Mouse (Mus musculus) small intestine, adult 2 months (tissue): ENCODE measurements at regions not wholly inside any gene's neighbourhood (a gene's known extent, or its start where the extent isn't known, plus 50 kb on each side); places are given as distances from the start of the nearest gene placed in this dataset.

Experiments
- H3K27ac ChIP-seq: fragments of 200-500 bp; 2 replicates; pipeline ENCODE4 v1.5.1; 2012; ENCODE audit warnings: low read depth, low read length, control low read depth, inconsistent platforms; ENCODE audit not compliant: insufficient read depth
- H3K27me3 ChIP-seq: fragments of 200-500 bp; 2 replicates; pipeline ENCODE4 v1.6.1; 2012; ENCODE audit warnings: mild to moderate bottlenecking, moderate library complexity, low read length, inconsistent platforms; ENCODE audit not compliant: control insufficient read depth, insufficient read depth
- H3K36me3 ChIP-seq: fragments of 200-500 bp; 2 replicates; pipeline ENCODE4 v1.6.1; 2012; ENCODE audit warnings: mild to moderate bottlenecking, low read length, control low read depth, inconsistent platforms; ENCODE audit not compliant: control insufficient read depth, insufficient read depth
- H3K4me1 ChIP-seq: fragments of 200-500 bp; 2 replicates; pipeline ENCODE4 v1.6.1; 2012; ENCODE audit warnings: low read length, inconsistent platforms, mixed read lengths; ENCODE audit not compliant: control insufficient read depth, insufficient read depth, insufficient read length
- H3K4me3 ChIP-seq: fragments of 200-500 bp; 2 replicates; pipeline ENCODE4 v1.5.1; 2012; ENCODE audit warnings: low read depth, mild to moderate bottlenecking, control low read depth, inconsistent platforms, low read length, moderate library complexity
- CTCF ChIP-seq: fragments of 200-500 bp; IDR thresholded peaks from 2 replicates; pipeline ENCODE4 v1.5.1; 2012; ENCODE audit warnings: low read depth, mild to moderate bottlenecking, control low read depth, inconsistent platforms, low read length, moderate library complexity, mixed read lengths; ENCODE audit not compliant: insufficient replicate concordance, insufficient read length; ENCODE audit errors: extremely low read depth
- POLR2A ChIP-seq: fragments of 200-500 bp; IDR thresholded peaks from 2 replicates; pipeline ENCODE4 v1.6.1; 2012; ENCODE audit warnings: low read depth, mild to moderate bottlenecking, control low read depth, inconsistent platforms, low read length, moderate library complexity
- WGBS: fragments of 180-500 bp; shearing (Covaris S2); methylation state at CpG from one replicate; pipeline ENCODE4 v1.1.7; 2018; 5-methylcytosine and 5-hydroxymethylcytosine counted together

- 75% methylated on average over 9 of the region's 9 CpGs for WGBS
- Histone ChIP-seq H3K4me1 (no peaks in the 10 kb centered on the region), H3K36me3 (no peaks in the 10 kb centered on the region), H3K27ac (no peak overlapping the region), H3K27me3 (no peaks in the 10 kb centered on the region), H3K4me3 (no peak overlapping the region)
- TF ChIP-seq POLR2A (no peak), CTCF (no peak)
These were observed 62.8 kb upstream of the Rbms3 start for GRCm38 (mm10) chr9:117692486-117692885.

- WGBS, result 47% methylated on average over 4 of the region's 4 CpGs
- no peak overlapping the region for H3K27ac ChIP-seq
- H3K4me3 ChIP-seq, result no peak overlapping the region
- TF ChIP-seq POLR2A (no peak), CTCF (no peak)
- H3K4me1 ChIP-seq, result no peaks in the 10 kb centered on the region
- H3K27me3 ChIP-seq, result no peaks in the 10 kb centered on the region
- no peaks in the 10 kb centered on the region for H3K36me3 ChIP-seq
These were observed 60.2 kb upstream of the Rbms3 start for GRCm38 (mm10) chr9:117689946-117690345.
